Mouse (Mus musculus) lung, postnatal 0 days (tissue): ENCODE measurements around the gene Rnps1.

Experiments
- CTCF ChIP-seq: IDR thresholded peaks from 2 replicates; pipeline ENCODE4 v1.5.1; 2016; ENCODE audit warnings: antibody characterized with exemption, mild to moderate bottlenecking
- EP300 ChIP-seq: IDR thresholded peaks from 2 replicates; pipeline ENCODE4 v1.6.1; 2016; ENCODE audit warnings: antibody characterized with exemption, mild to moderate bottlenecking, control low read depth

GRCm38 (mm10) chr17:24440377-24440776, 26.0 kb downstream of the Rnps1 start:
- TF ChIP-seq CTCF (no peak), EP300 (no peak)
